ENCODE assay signal across 25 mouse cellular contexts in genomic region chr11:77648878-77649277, GRCm38 (mm10). TPM values are rescaled to one million over a fixed set of nuclear protein-coding genes. Genes with fewer than 3 reads are reported as not detected.
DNase-seq lines count a peak whose midpoint lies in the region; ATAC-seq and TF ChIP-seq lines count a peak whose summit lies in the region.
"Had no signal": no experiment of that assay in that cellular context is flagged by ENCODE, and none has a peak within 500 bp of the region (broad histone marks: within the 10 kb centered on the region; RNA-seq: fewer than 3 reads in every experiment).

No protein-coding gene starts in this region.

- TF ChIP-seq CTCF in left cerebral cortex, adult 2 months (IDR thresholded peaks at IDR 0.05), result no peak

- no peaks in the 10 kb centered on the region for H3K4me1 ChIP-seq in embryonic facial prominence, embryonic 11.5 days (ENCODE audit: control insufficient read depth, insufficient read depth, low read length)
- H3K4me1 ChIP-seq in embryonic facial prominence, embryonic 10.5 days, result no peaks in the 10 kb centered on the region
- H3K4me1 ChIP-seq: embryonic facial prominence, embryonic 13.5 days; forebrain, embryonic 13.5 days; hindbrain, embryonic 12.5 days; hindbrain, embryonic 15.5 days had no signal

- H3K4me2 ChIP-seq in embryonic facial prominence, embryonic 11.5 days (ENCODE audit: low read depth, low read length), result no peak overlapping the region
- H3K4me2 ChIP-seq: embryonic facial prominence, embryonic 13.5 days; forebrain, embryonic 13.5 days; heart, embryonic 11.5 days; hindbrain, embryonic 12.5 days; hindbrain, embryonic 15.5 days had no signal

- no peak overlapping the region for H3K4me3 ChIP-seq in embryonic facial prominence, embryonic 11.5 days (ENCODE audit: low read depth, low read length)
- no peak overlapping the region for H3K4me3 ChIP-seq in embryonic facial prominence, embryonic 10.5 days
- H3K4me3 ChIP-seq in left cerebral cortex, adult 2 months, result no peak overlapping the region
- H3K4me3 ChIP-seq: embryonic facial prominence, embryonic 13.5 days; erythroblast, embryonic 14.5 days; forebrain, embryonic 13.5 days; gastrocnemius, adult 2 months; hindbrain, embryonic 12.5 days; hindbrain, embryonic 15.5 days had no signal

- H3K27ac ChIP-seq in embryonic facial prominence, embryonic 11.5 days (replicated peaks; ENCODE audit: low read depth, low read length), result no peak overlapping the region
- no peak overlapping the region for H3K27ac ChIP-seq in embryonic facial prominence, embryonic 10.5 days (replicated peaks)
- no peak overlapping the region for H3K27ac ChIP-seq in left cerebral cortex, adult 2 months
- H3K27ac ChIP-seq: embryonic facial prominence, embryonic 13.5 days; forebrain, embryonic 13.5 days; gastrocnemius, adult 2 months; hindbrain, embryonic 12.5 days; hindbrain, embryonic 15.5 days had no signal

- ATAC-seq in embryonic facial prominence, embryonic 11.5 days (replicated peaks; ENCODE audit: insufficient number of reproducible peaks, low FRiP score, low TSS enrichment, low read depth), result no peak
- ATAC-seq: CD4-positive, CD25-positive, alpha-beta regulatory T cell, adult 4 months; forebrain, embryonic 13.5 days; forebrain, embryonic 16.5 days; intestine, postnatal 0 days had no signal

- 68% methylated on average over 7 of the region's 7 CpGs for WGBS in embryonic facial prominence, embryonic 11.5 days
- WGBS in embryonic facial prominence, embryonic 10.5 days, result 76% methylated on average over 7 of the region's 7 CpGs

- no peaks in the 10 kb centered on the region for H3K27me3 ChIP-seq in embryonic facial prominence, embryonic 11.5 days (ENCODE audit: control insufficient read depth, insufficient read depth, low read length)
- no peaks in the 10 kb centered on the region for H3K27me3 ChIP-seq in embryonic facial prominence, embryonic 10.5 days (replicated peaks; ENCODE audit: low read depth, poor library complexity, severe bottlenecking)
- H3K27me3 ChIP-seq: embryonic facial prominence, embryonic 13.5 days; forebrain, embryonic 13.5 days; hindbrain, embryonic 12.5 days; hindbrain, embryonic 15.5 days had no signal

- H3K9me3 ChIP-seq in embryonic facial prominence, embryonic 11.5 days (replicated peaks; ENCODE audit: control insufficient read depth, low read length), result no peaks in the 10 kb centered on the region
- H3K9me3 ChIP-seq in embryonic facial prominence, embryonic 10.5 days, result no peaks in the 10 kb centered on the region
- H3K9me3 ChIP-seq: embryonic facial prominence, embryonic 13.5 days; forebrain, embryonic 13.5 days; hindbrain, embryonic 12.5 days; hindbrain, embryonic 15.5 days had no signal

- no peak overlapping the region for H3K9ac ChIP-seq in embryonic facial prominence, embryonic 11.5 days (replicated peaks; ENCODE audit: low read length)
- H3K9ac ChIP-seq: embryonic facial prominence, embryonic 13.5 days; forebrain, embryonic 13.5 days; hindbrain, embryonic 12.5 days; hindbrain, embryonic 15.5 days had no signal

- DNase-seq in adrenal gland, adult (ENCODE audit: inconsistent age in 2 of 2, low spot score in 1 of 2), result peak; percentile 56 to 78
- no peak for DNase-seq in adrenal gland, postnatal 4 days (ENCODE audit: low spot score in 2 of 2)
- DNase-seq in embryonic facial prominence, embryonic 11.5 days (ENCODE audit: low spot score), result peak; percentile 9
- DNase-seq in embryonic facial prominence, embryonic 10.5 days (ENCODE audit: low spot score), result no peak
- DNase-seq in adrenal gland, postnatal 14 days, result peak; percentile 41
- no peak for DNase-seq in spleen, adult 18-20 months
- DNase-seq in frontal cortex, postnatal 10 days (ENCODE audit: low spot score in 2 of 2), result no peak
- DNase-seq in left cerebral cortex, adult 2 months (ENCODE audit: extremely low spot score in 1 of 2, low spot score in 2 of 2), result no peak
- DNase-seq: B cell, adult 2 months; cerebellum, adult 18-20 months; cerebellum, adult 9-10 months; cerebellum, postnatal 14 days; gastrocnemius, adult 2 months; gastrocnemius, postnatal 14 days; heart, adult 11 months; kidney, adult 2 months had no signal

- no peaks in the 10 kb centered on the region for H3K36me3 ChIP-seq in embryonic facial prominence, embryonic 11.5 days (replicated peaks; ENCODE audit: control insufficient read depth, insufficient read depth, low read depth, low read length)
- H3K36me3 ChIP-seq in embryonic facial prominence, embryonic 10.5 days (replicated peaks), result no peaks in the 10 kb centered on the region
- H3K36me3 ChIP-seq: embryonic facial prominence, embryonic 13.5 days; hindbrain, embryonic 12.5 days; hindbrain, embryonic 15.5 days had no signal

- intact Hi-C loops in left cerebral cortex, adult 2 months (cut with DNase I), result no loop called here

RNA-seq across cellular contexts. Expression of gene Nufip2, which starts 37.1 kb away (rescaled TPM):
- total RNA-seq in adrenal gland, postnatal 4 days (2021), result 10 to 100 TPM; 87.2 to 91.6 TPM
- 4.1 and 4.8 TPM in 2 replicates for polyA plus RNA-seq in embryonic facial prominence, embryonic 11.5 days (2014; fragmentation: Nextera tagmentation; extraction: Ambion mirVana)
- 3.9 and 4.7 TPM in 2 replicates for polyA plus RNA-seq in embryonic facial prominence, embryonic 10.5 days (2016; fragmentation: Nextera tagmentation; extraction: Ambion mirVana)
- total RNA-seq in adrenal gland, postnatal 14 days (2021), result 77.1 and 82.5 TPM in 2 replicates
- total RNA-seq in left cerebral cortex, adult 2 months (2021), result 10 to 100 TPM; 68.5 to 73.5 TPM

RNA-seq across cellular contexts. Expression of gene Taok1, which starts 41.3 kb away (rescaled TPM):
- 10 to 100 TPM; 56.7 to 59.7 TPM for total RNA-seq in adrenal gland, postnatal 4 days (2021)
- 15.1 and 15.3 TPM in 2 replicates for polyA plus RNA-seq in embryonic facial prominence, embryonic 11.5 days (2014; fragmentation: Nextera tagmentation; extraction: Ambion mirVana)
- 11.9 and 13.5 TPM in 2 replicates for polyA plus RNA-seq in embryonic facial prominence, embryonic 10.5 days (2016; fragmentation: Nextera tagmentation; extraction: Ambion mirVana)
- 53.6 and 53.7 TPM in 2 replicates for total RNA-seq in adrenal gland, postnatal 14 days (2021)
- 100 to 1,000 TPM; 105 TPM for total RNA-seq in left cerebral cortex, adult 2 months (2021)

Comparison
In these comparisons a context has a peak if more than half of its experiments do, and no peak if none do; other contexts are left out.
1. DNase-seq: peak in adrenal gland, adult (2 of 2), embryonic facial prominence, embryonic 11.5 days (single experiment) and adrenal gland, postnatal 14 days (single experiment); none in adrenal gland, postnatal 4 days (0 of 2), embryonic facial prominence, embryonic 10.5 days (single experiment), spleen, adult 18-20 months (0 of 2), frontal cortex, postnatal 10 days (0 of 2) and left cerebral cortex, adult 2 months (0 of 2).